Mouse (Mus musculus): Measurements from ENCODE around the gene Atp1a2.

DNA sequence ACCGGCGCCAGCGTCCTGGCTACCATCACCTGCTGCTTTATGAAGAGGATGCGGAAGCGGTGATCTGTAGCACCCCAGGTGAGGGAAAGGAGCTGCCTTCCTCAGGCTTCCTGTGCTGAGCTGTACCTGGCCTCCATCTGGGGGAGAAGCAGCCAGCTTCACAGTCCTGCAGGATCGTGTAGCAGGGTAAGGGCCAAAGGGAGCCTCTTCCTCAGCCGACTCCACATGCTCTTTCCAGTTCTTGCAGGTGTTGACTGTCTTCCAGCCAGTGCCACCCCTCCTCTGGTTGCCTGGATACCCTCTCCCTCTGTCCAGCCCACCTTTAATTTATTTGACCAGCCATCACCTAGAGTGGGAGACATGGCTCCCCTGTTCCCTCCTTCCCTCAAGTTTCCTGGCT is 21.5 kb upstream of the Atp1a2 start:
- TF ChIP-seq BHLHE40 (IDR thresholded peaks at IDR 0.05; ENCODE audit: low read depth, low read length) (no peak), PAX5 (IDR thresholded peaks at IDR 0.05; ENCODE audit: low read length) (no peak), MEF2A (IDR thresholded peaks at IDR 0.05; ENCODE audit: borderline replicate concordance, low read depth, low read length) (no peak), CTCF (conservative IDR thresholded peaks at IDR 0.05 in 1 of 2, IDR thresholded peaks at IDR 0.05 in 1 of 2; ENCODE audit: low read depth in 2 of 2, low read length in 2 of 2) (no peak), POLR2A (IDR thresholded peaks at IDR 0.05; ENCODE audit: low read depth, low read length) (no peak), USF1 (IDR thresholded peaks at IDR 0.05; ENCODE audit: low read depth, low read length) (no peak), ELF1 (IDR thresholded peaks at IDR 0.05; ENCODE audit: low read depth, low read length) (no peak), E2F4 (IDR thresholded peaks at IDR 0.05; ENCODE audit: insufficient replicate concordance, low read depth, low read length) (no peak), UBTF (IDR thresholded peaks at IDR 0.05; ENCODE audit: low read depth, low read length) (no peak), MAFK (IDR thresholded peaks at IDR 0.05; ENCODE audit: insufficient replicate concordance, low read length) (no peak), ZNF384 (IDR thresholded peaks at IDR 0.05; ENCODE audit: low read depth, low read length) (no peak), HCFC1 (IDR thresholded peaks at IDR 0.05; ENCODE audit: low read depth, low read length) (no peak), POLR2AphosphoS2 (IDR thresholded peaks at IDR 0.05; ENCODE audit: low read depth, low read length) (no peak), ZC3H11A (IDR thresholded peaks at IDR 0.05; ENCODE audit: low read depth, low read length) (no peak)

Measured in CH12.LX (cell line).